Mouse (Mus musculus) bone marrow macrophage, adult 2 months (primary cell): ENCODE measurements at regions not wholly inside any gene's neighbourhood (a gene's known extent, or its start where the extent isn't known, plus 50 kb on each side); places are given as distances from the start of the nearest gene placed in this dataset.

ENCODE experiments used
- CTCF ChIP-seq: IDR thresholded peaks from 2 replicates; pipeline ENCODE4 v1.5.1; 2012; ENCODE audit warnings: low read depth, mild to moderate bottlenecking, low read length, moderate library complexity
- POLR2A ChIP-seq: IDR thresholded peaks from 2 replicates; pipeline ENCODE4 v1.6.1; 2012; ENCODE audit warnings: mild to moderate bottlenecking, low read depth, low read length, borderline replicate concordance

DNA sequence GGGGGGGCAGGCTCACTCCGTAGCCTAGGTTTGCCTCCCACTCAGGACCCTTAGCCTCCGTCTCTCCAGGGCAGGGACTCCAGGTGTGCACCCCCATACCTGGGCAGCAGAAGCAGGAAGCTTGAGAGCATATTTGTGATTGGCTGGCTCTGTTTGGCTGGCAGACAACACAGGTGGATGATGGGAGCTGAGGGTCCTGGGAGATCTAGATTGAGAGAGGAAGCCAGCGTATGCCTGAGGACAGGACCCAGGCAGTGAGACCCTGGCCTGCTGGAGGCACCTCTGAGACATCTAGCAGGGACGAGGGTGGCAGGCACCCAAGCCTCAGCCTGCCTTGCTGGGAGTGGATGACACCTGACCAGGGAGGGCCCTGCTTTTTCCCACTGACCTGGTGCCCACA lies 88.6 kb upstream of the Tmem189 start:
- TF ChIP-seq POLR2A (no peak), CTCF (peak; percentile 21; the same call in 1 of the 2 replicates)
